Mouse (Mus musculus) intestine, embryonic 15.5 days (tissue): Measurements from ENCODE around the gene S100a8. TPM values are rescaled to one million over a fixed set of nuclear protein-coding genes. Genes with fewer than 3 reads are reported as not detected.

Experiments used
- ATAC-seq: fragments of 200-750 bp; cut with Nextera tagmentation; 2 replicates; pipeline ENCODE4 v1.8.0; 2017; ENCODE audit warnings: moderate TSS enrichment, moderate library complexity
- H3K27ac ChIP-seq: fragments of 300-500 bp; sonication (generic); 2 replicates; pipeline ENCODE4 v1.5.1; 2015; ENCODE audit warnings: mild to moderate bottlenecking, inconsistent platforms
- H3K27me3 ChIP-seq: fragments of 300-500 bp; sonication (generic); replicated peaks from 2 replicates; pipeline ENCODE4 v1.6.1; 2015; ENCODE audit warnings: inconsistent platforms
- H3K36me3 ChIP-seq: fragments of 300-500 bp; sonication (generic); 2 replicates; pipeline ENCODE4 v1.6.1; 2015; ENCODE audit warnings: inconsistent platforms
- H3K4me1 ChIP-seq: fragments of 300-500 bp; sonication (generic); replicated peaks from 2 replicates; pipeline ENCODE4 v1.6.1; 2015; ENCODE audit warnings: inconsistent platforms
- H3K4me2 ChIP-seq: fragments of 300-500 bp; sonication (generic); replicated peaks from 2 replicates; pipeline ENCODE4 v1.6.1; 2015; ENCODE audit warnings: mild to moderate bottlenecking, inconsistent platforms
- H3K4me3 ChIP-seq: fragments of 300-500 bp; sonication (generic); replicated peaks from 2 replicates; pipeline ENCODE4 v1.5.1; 2015; ENCODE audit warnings: inconsistent platforms
- H3K9ac ChIP-seq: fragments of 300-500 bp; sonication (generic); 2 replicates; pipeline ENCODE4 v1.6.1; 2015; ENCODE audit warnings: inconsistent platforms
- H3K9me3 ChIP-seq: fragments of 300-500 bp; sonication (generic); 2 replicates; pipeline ENCODE4 v1.6.1; 2016; ENCODE audit warnings: inconsistent platforms
- WGBS: fragments of 180-500 bp; shearing (Covaris S2); methylation state at CpG from one replicate; pipeline ENCODE4 v1.1.7; 2015; 5-methylcytosine and 5-hydroxymethylcytosine counted together
- polyA plus RNA-seq: library from polyadenylated mRNA; unstranded; fragments of >200 nt; fragmentation: Nextera tagmentation; extraction: Ambion mirVana; gene quantifications from 2 replicates; pipeline ENCODE4 v1.2.1, GENCODE M21; 2015

S100a8 gene
- 30.3 and 46.1 TPM in 2 replicates for polyA plus RNA-seq

- H3K9me3 ChIP-seq: no peaks in the 10 kb centered on the region
- H3K4me1 ChIP-seq: no peaks in the 10 kb centered on the region
- no peak within 1 kb of the TSS for H3K27ac ChIP-seq
- H3K36me3 ChIP-seq: no peaks in the 10 kb centered on the region
- no peaks in the 10 kb centered on the region for H3K27me3 ChIP-seq
- H3K9ac ChIP-seq: no peak within 1 kb of the TSS
- ATAC-seq: no peak
- H3K4me2 ChIP-seq: no peak within 1 kb of the TSS
- 63% methylated on average over 8 of the region's 8 CpGs for WGBS
- H3K4me3 ChIP-seq: no peak within 1 kb of the TSS
These were observed at the start of gene S100a8 for GRCm38 (mm10) chr3:90668846-90669245. S100a8 (plus strand) TSS chr3:90668978.

- Histone ChIP-seq H3K4me1 (peaks cover 19% of the 10 kb centered on the region), H3K27ac (no peak overlapping the region), H3K4me2 (no peak overlapping the region), H3K27me3 (no peaks in the 10 kb centered on the region), H3K9me3 (no peaks in the 10 kb centered on the region), H3K4me3 (no peak overlapping the region), H3K9ac (no peak overlapping the region), H3K36me3 (no peaks in the 10 kb centered on the region)
- no peak for ATAC-seq
- WGBS: 54% methylated on average over 7 of the region's 7 CpGs
These were observed 47.2 kb upstream of the S100a8 start for GRCm38 (mm10) chr3:90621552-90621951.

GRCm38 (mm10) chr3:90623435-90624071 lies 45.2 kb upstream of the S100a8 start:
- WGBS: 14% methylated on average over 2 of the region's 2 CpGs
- ATAC-seq: peak; percentile 29; the same call in 1 of the 2 replicates
- H3K4me1 ChIP-seq: peaks cover 19% of the 10 kb centered on the region
- no peak overlapping the region for H3K9ac ChIP-seq
- no peaks in the 10 kb centered on the region for H3K36me3 ChIP-seq
- H3K27me3 ChIP-seq: no peaks in the 10 kb centered on the region
- no peak overlapping the region for H3K4me2 ChIP-seq
- no peak overlapping the region for H3K4me3 ChIP-seq
- H3K9me3 ChIP-seq: no peaks in the 10 kb centered on the region
- H3K27ac ChIP-seq: 0 out of 2 replicates have a peak overlapping the region, but pooled peaks have one; percentile 27

- Histone ChIP-seq H3K4me1 (peaks cover 19% of the 10 kb centered on the region), H3K27me3 (no peaks in the 10 kb centered on the region), H3K9me3 (no peaks in the 10 kb centered on the region), H3K4me2 (no peak overlapping the region; the same call in 1 of the 2 replicates), H3K4me3 (no peak overlapping the region), H3K27ac (peak overlapping the region; percentile 88), H3K9ac (no peak overlapping the region), H3K36me3 (no peaks in the 10 kb centered on the region)
- ATAC-seq: no peak
- WGBS: 87% methylated on average over 5 of the region's 5 CpGs
These were observed 43.3 kb upstream of the S100a8 start for GRCm38 (mm10) chr3:90625496-90625895.

GRCm38 (mm10) chr3:90626266-90627021 lies 42.3 kb upstream of the S100a8 start:
- Histone ChIP-seq H3K9me3 (no peaks in the 10 kb centered on the region), H3K4me1 (peaks cover 19% of the 10 kb centered on the region), H3K27ac (peak overlapping the region; percentile 88), H3K36me3 (no peaks in the 10 kb centered on the region), H3K9ac (no peak overlapping the region), H3K4me2 (peak overlapping the region; percentile 42), H3K27me3 (no peaks in the 10 kb centered on the region), H3K4me3 (no peak overlapping the region)
- ATAC-seq: peak; percentile 89
- WGBS: 38% methylated on average over 9 of the region's 9 CpGs

GRCm38 (mm10) chr3:90627366-90627765 lies 41.4 kb upstream of the S100a8 start:
- no peak for ATAC-seq
- Histone ChIP-seq H3K4me1 (peaks cover 19% of the 10 kb centered on the region), H3K27ac (peak overlapping the region; percentile 82), H3K36me3 (no peaks in the 10 kb centered on the region), H3K27me3 (no peaks in the 10 kb centered on the region), H3K9ac (no peak overlapping the region), H3K4me3 (no peak overlapping the region), H3K9me3 (no peaks in the 10 kb centered on the region), H3K4me2 (peak overlapping the region; percentile 27)
- WGBS: 89% methylated on average over 5 of the region's 5 CpGs

- no peak overlapping the region for H3K27ac ChIP-seq
- ATAC-seq: peak; percentile 64
- no peaks in the 10 kb centered on the region for H3K36me3 ChIP-seq
- 48% methylated on average over 4 of the region's 4 CpGs for WGBS
- no peaks in the 10 kb centered on the region for H3K9me3 ChIP-seq
- no peak overlapping the region for H3K4me2 ChIP-seq
- peaks cover 19% of the 10 kb centered on the region for H3K4me1 ChIP-seq
- H3K27me3 ChIP-seq: no peaks in the 10 kb centered on the region
- no peak overlapping the region for H3K9ac ChIP-seq
- no peak overlapping the region for H3K4me3 ChIP-seq
These were observed 41.0 kb upstream of the S100a8 start for GRCm38 (mm10) chr3:90627807-90628206.

GRCm38 (mm10) chr3:90629298-90629697 lies 39.5 kb upstream of the S100a8 start:
- no peaks in the 10 kb centered on the region for H3K27me3 ChIP-seq
- H3K4me3 ChIP-seq: no peak overlapping the region
- no peaks in the 10 kb centered on the region for H3K36me3 ChIP-seq
- H3K27ac ChIP-seq: no peak overlapping the region
- H3K9me3 ChIP-seq: no peaks in the 10 kb centered on the region
- H3K9ac ChIP-seq: no peak overlapping the region
- ATAC-seq: no peak
- 93% methylated on average over 2 of the region's 2 CpGs for WGBS
- H3K4me2 ChIP-seq: no peak overlapping the region
- H3K4me1 ChIP-seq: peaks cover 5% of the 10 kb centered on the region; the same call in 1 of the 2 replicates

- no peak for ATAC-seq
- no peaks in the 10 kb centered on the region for H3K9me3 ChIP-seq
- no peak overlapping the region for H3K4me3 ChIP-seq
- H3K27ac ChIP-seq: no peak overlapping the region
- H3K9ac ChIP-seq: no peak overlapping the region
- 83% methylated on average over 2 of the region's 2 CpGs for whole genome bisulfite sequencing
- no peaks in the 10 kb centered on the region for H3K4me1 ChIP-seq
- H3K36me3 ChIP-seq: no peaks in the 10 kb centered on the region
- H3K4me2 ChIP-seq: no peak overlapping the region
- H3K27me3 ChIP-seq: no peaks in the 10 kb centered on the region
These were observed 36.8 kb upstream of the S100a8 start for GRCm38 (mm10) chr3:90631984-90632383.

- no peak for ATAC-seq
- 60% methylated on average over 1 of the region's 1 CpGs for WGBS
These were observed 30.1 kb upstream of the S100a8 start for GRCm38 (mm10) chr3:90638511-90639275.

GRCm38 (mm10) chr3:90639511-90640154 lies 29.1 kb upstream of the S100a8 start:
- H3K27me3 ChIP-seq: no peaks in the 10 kb centered on the region
- no peak overlapping the region for H3K4me2 ChIP-seq
- WGBS: 52% methylated on average over 7 of the region's 7 CpGs
- no peaks in the 10 kb centered on the region for H3K9me3 ChIP-seq
- no peak overlapping the region for H3K9ac ChIP-seq
- no peak overlapping the region for H3K4me3 ChIP-seq
- no peak for ATAC-seq
- H3K36me3 ChIP-seq: no peaks in the 10 kb centered on the region
- no peak overlapping the region for H3K27ac ChIP-seq
- no peaks in the 10 kb centered on the region for H3K4me1 ChIP-seq

More at GRCm38 (mm10) chr3:90638511-90639275, 30.1 kb upstream of the S100a8 start:
- no peak overlapping the region for H3K4me3 ChIP-seq
- H3K9ac ChIP-seq: no peak overlapping the region
- no peak overlapping the region for H3K4me2 ChIP-seq
- H3K36me3 ChIP-seq: no peaks in the 10 kb centered on the region
- H3K4me1 ChIP-seq: no peaks in the 10 kb centered on the region
- H3K27ac ChIP-seq: no peak overlapping the region
- H3K9me3 ChIP-seq: no peaks in the 10 kb centered on the region
- H3K27me3 ChIP-seq: no peaks in the 10 kb centered on the region

- no peak for ATAC-seq
- no peak overlapping the region for H3K27ac ChIP-seq
- H3K9ac ChIP-seq: no peak overlapping the region
- H3K9me3 ChIP-seq: no peaks in the 10 kb centered on the region
- H3K27me3 ChIP-seq: no peaks in the 10 kb centered on the region
- no peaks in the 10 kb centered on the region for H3K36me3 ChIP-seq
- H3K4me1 ChIP-seq: no peaks in the 10 kb centered on the region
- WGBS: 79% methylated on average over 7 of the region's 7 CpGs
- no peak overlapping the region for H3K4me3 ChIP-seq
- H3K4me2 ChIP-seq: no peak overlapping the region
These were observed 27.8 kb upstream of the S100a8 start for GRCm38 (mm10) chr3:90640981-90641380.
